In genomic region chr5:132074724-132075374, GRCm38 (mm10) we compare ENCODE assay signal across 7 mouse cellular contexts.
A peak's percentile ranks its signal among the peaks of the same experiment; 100 is the strongest.
DNase-seq lines count a peak whose midpoint lies in the region; ATAC-seq and TF ChIP-seq lines count a peak whose summit lies in the region.

No protein-coding gene starts in this region.

- intact Hi-C loops in heart, adult 2 months (cut with DNase I) = no loop called here

- no peaks in the 10 kb centered on the region for H3K27me3 ChIP-seq in embryonic facial prominence, embryonic 15.5 days
- H3K27me3 ChIP-seq in heart, adult 2 months (ENCODE audit: control insufficient read depth, insufficient read depth, low read length) = no peaks in the 10 kb centered on the region
- H3K27me3 ChIP-seq in limb, embryonic 10.5 days (ENCODE audit: low read depth, poor library complexity, severe bottlenecking) = no peaks in the 10 kb centered on the region
- H3K27me3 ChIP-seq in neural tube, embryonic 13.5 days = no peaks in the 10 kb centered on the region; the same call in none of the 2 replicates

- H3K27ac ChIP-seq in embryonic facial prominence, embryonic 15.5 days (replicated peaks) = peak overlapping the region; percentile 71
- no peak overlapping the region for H3K27ac ChIP-seq in heart, adult 2 months
- peak overlapping the region; percentile 79 for H3K27ac ChIP-seq in limb, embryonic 10.5 days
- peak overlapping the region; percentile 83 for H3K27ac ChIP-seq in neural tube, embryonic 13.5 days (replicated peaks)

- TF ChIP-seq POLR2A in heart, adult 2 months (IDR thresholded peaks at IDR 0.05; ENCODE audit: insufficient read depth, low read depth, low read length) = no peak

- H3K36me3 ChIP-seq in embryonic facial prominence, embryonic 15.5 days = no peaks in the 10 kb centered on the region
- no peaks in the 10 kb centered on the region; the same call in 1 of the 2 replicates for H3K36me3 ChIP-seq in heart, adult 2 months (ENCODE audit: control insufficient read depth, insufficient read depth, low read length)
- peaks cover 3% of the 10 kb centered on the region for H3K36me3 ChIP-seq in limb, embryonic 10.5 days
- H3K36me3 ChIP-seq in neural tube, embryonic 13.5 days = no peaks in the 10 kb centered on the region

- no peaks in the 10 kb centered on the region for H3K79me2 ChIP-seq in heart, adult 2 months (replicated peaks; ENCODE audit: control insufficient read depth, insufficient read depth, low read length)

- no peaks in the 10 kb centered on the region for H3K9me3 ChIP-seq in embryonic facial prominence, embryonic 15.5 days (replicated peaks)
- H3K9me3 ChIP-seq in limb, embryonic 10.5 days (replicated peaks) = no peaks in the 10 kb centered on the region
- H3K9me3 ChIP-seq in neural tube, embryonic 13.5 days = no peaks in the 10 kb centered on the region

- no peak for TF ChIP-seq CTCF in heart, adult 2 months (IDR thresholded peaks at IDR 0.05)

- peak overlapping the region; percentile 38 for H3K4me2 ChIP-seq in embryonic facial prominence, embryonic 15.5 days (replicated peaks)
- H3K4me2 ChIP-seq in neural tube, embryonic 13.5 days = peak overlapping the region; percentile 41

- H3K4me3 ChIP-seq in embryonic facial prominence, embryonic 15.5 days (replicated peaks) = peak overlapping the region; percentile 17
- H3K4me3 ChIP-seq in heart, adult 2 months = peak overlapping the region; percentile 28
- H3K4me3 ChIP-seq in limb, embryonic 10.5 days = peak overlapping the region; percentile 39
- H3K4me3 ChIP-seq in neural tube, embryonic 13.5 days = peak overlapping the region; percentile 1; the same call in 1 of the 2 replicates

- H3K9ac ChIP-seq in embryonic facial prominence, embryonic 15.5 days = no peak overlapping the region
- H3K9ac ChIP-seq in heart, adult 2 months (ENCODE audit: low read depth, low read length) = no peak overlapping the region
- peak overlapping the region; percentile 55 for H3K9ac ChIP-seq in neural tube, embryonic 13.5 days

- DNase-seq in cerebellum, adult 9-10 months = peak; percentile 35
- DNase-seq in heart, adult 2 months = peak; percentile 42 to 58
- DNase-seq in kidney, adult 8-10 months = peak; percentile 9 to 14
- peak; percentile 37 for DNase-seq in limb, embryonic 10.5 days (ENCODE audit: low spot score)
- no peak for DNase-seq in thymus, postnatal 0 days (ENCODE audit: low spot score)

- 7% methylated on average over 19 of the region's 19 CpGs for WGBS in embryonic facial prominence, embryonic 15.5 days
- WGBS in heart, adult 2 months = 38% methylated on average over 19 of the region's 19 CpGs
- 20% methylated on average over 19 of the region's 19 CpGs for WGBS in limb, embryonic 10.5 days
- 8% methylated on average over 19 of the region's 19 CpGs for WGBS in neural tube, embryonic 13.5 days

- no peak for TF ChIP-seq EP300 in heart, adult 2 months (IDR thresholded peaks at IDR 0.05; ENCODE audit: insufficient read depth, low read depth, low read length)

- H3K4me1 ChIP-seq in embryonic facial prominence, embryonic 15.5 days = peaks cover 44% of the 10 kb centered on the region
- no peaks in the 10 kb centered on the region for H3K4me1 ChIP-seq in heart, adult 2 months (ENCODE audit: control insufficient read depth, insufficient read depth, low read length)
- peaks cover 57% of the 10 kb centered on the region for H3K4me1 ChIP-seq in limb, embryonic 10.5 days
- peaks cover 52% of the 10 kb centered on the region for H3K4me1 ChIP-seq in neural tube, embryonic 13.5 days (replicated peaks)

- ATAC-seq in embryonic facial prominence, embryonic 15.5 days (ENCODE audit: insufficient number of reproducible peaks, low FRiP score, low TSS enrichment, low read depth) = peak; percentile 86
- peak; percentile 89 for ATAC-seq in neural tube, embryonic 13.5 days (ENCODE audit: low read depth)
